Mouse (Mus musculus): Measurements from ENCODE around the gene Eno2.

DNA sequence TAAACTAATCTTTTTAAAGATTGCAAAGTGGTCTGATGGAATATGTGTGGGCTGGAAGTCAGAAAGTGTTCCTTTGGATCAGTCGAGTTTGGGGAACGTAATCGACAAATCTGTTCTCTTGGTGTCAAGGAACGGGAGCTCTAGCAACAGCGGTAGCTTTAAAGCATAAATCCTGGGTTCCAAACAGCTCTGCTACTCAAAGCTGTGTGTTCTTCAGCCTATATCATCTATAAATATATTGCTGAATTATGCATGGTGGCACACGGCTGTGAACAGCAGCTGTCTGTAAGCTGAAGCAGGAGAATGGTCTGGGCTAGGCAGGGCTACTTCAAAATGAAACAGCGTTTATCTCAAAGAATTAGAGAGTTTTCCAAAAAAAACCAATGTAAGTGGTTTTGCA, 11.4 kb upstream of the Eno2 start:
- TF ChIP-seq CTCF (conservative IDR thresholded peaks at IDR 0.05 in 1 of 2, IDR thresholded peaks at IDR 0.05 in 1 of 2; ENCODE audit: low read depth in 2 of 2, low read length in 2 of 2), result no peak
- no peak for TF ChIP-seq MAX (IDR thresholded peaks at IDR 0.05; ENCODE audit: low read length)
- no peak for TF ChIP-seq POLR2AphosphoS2 (IDR thresholded peaks at IDR 0.05; ENCODE audit: low read depth, low read length)
- TF ChIP-seq BHLHE40 (IDR thresholded peaks at IDR 0.05; ENCODE audit: low read depth, low read length), result no peak
- no peak for TF ChIP-seq CHD2 (IDR thresholded peaks at IDR 0.05; ENCODE audit: low read length)
- TF ChIP-seq EP300 (IDR thresholded peaks at IDR 0.05; ENCODE audit: low read length), result no peak
- TF ChIP-seq POLR2A (IDR thresholded peaks at IDR 0.05; ENCODE audit: low read depth, low read length), result no peak
- no peak for TF ChIP-seq NELFE (IDR thresholded peaks at IDR 0.05; ENCODE audit: low read depth, low read length)
- no peak for TF ChIP-seq CHD1 (IDR thresholded peaks at IDR 0.05; ENCODE audit: low read depth, low read length)
